Mouse (Mus musculus) ES-E14 (cell line): ENCODE measurements around the gene Hcfc1.

ENCODE experiments used
- CHD2 ChIP-seq: IDR thresholded peaks from 2 replicates; pipeline ENCODE4 v1.6.1; 2014; ENCODE audit warnings: mild to moderate bottlenecking, low read depth, low read length, inconsistent platforms
- ZC3H11A ChIP-seq: IDR thresholded peaks from 2 replicates; pipeline ENCODE4 v1.6.1; 2012; ENCODE audit warnings: low read depth, mild to moderate bottlenecking, inconsistent platforms, low read length, borderline replicate concordance
- ZNF384 ChIP-seq: IDR thresholded peaks from 2 replicates; pipeline ENCODE4 v1.6.1; 2012; ENCODE audit warnings: low read depth, low read length, inconsistent platforms

DNA sequence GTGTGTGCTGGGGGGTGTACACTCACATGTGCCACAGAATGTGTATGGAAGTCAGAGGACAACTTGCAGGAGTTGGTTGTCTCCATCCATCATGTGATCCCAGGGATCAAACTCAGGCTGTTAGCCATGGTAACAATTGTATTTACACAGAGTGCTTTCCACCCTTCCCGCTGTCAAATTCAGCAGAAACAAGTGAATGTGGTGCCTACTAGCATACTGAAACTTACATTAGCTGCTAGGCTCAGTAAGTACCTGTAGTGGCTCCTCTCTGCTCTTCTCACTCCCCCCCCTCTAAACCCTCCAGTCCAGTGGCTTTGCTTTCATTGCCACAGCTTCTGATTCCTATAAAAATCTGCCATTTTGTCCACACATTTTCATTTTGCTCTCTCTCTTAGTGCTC is 11.6 kb upstream of the Hcfc1 start:
- TF ChIP-seq ZNF384 = no peak
- TF ChIP-seq ZC3H11A = no peak
- no peak for TF ChIP-seq CHD2
